Mouse (Mus musculus) adipocyte (in vitro differentiated cells): Measurements from ENCODE around the gene Hddc3.

Experiments used
- DNase-seq: peaks from one replicate; pipeline ENCODE4 v3.0.0-alpha.2; 2016; ENCODE audit warnings: low spot score

The Hddc3 gene

DNA sequence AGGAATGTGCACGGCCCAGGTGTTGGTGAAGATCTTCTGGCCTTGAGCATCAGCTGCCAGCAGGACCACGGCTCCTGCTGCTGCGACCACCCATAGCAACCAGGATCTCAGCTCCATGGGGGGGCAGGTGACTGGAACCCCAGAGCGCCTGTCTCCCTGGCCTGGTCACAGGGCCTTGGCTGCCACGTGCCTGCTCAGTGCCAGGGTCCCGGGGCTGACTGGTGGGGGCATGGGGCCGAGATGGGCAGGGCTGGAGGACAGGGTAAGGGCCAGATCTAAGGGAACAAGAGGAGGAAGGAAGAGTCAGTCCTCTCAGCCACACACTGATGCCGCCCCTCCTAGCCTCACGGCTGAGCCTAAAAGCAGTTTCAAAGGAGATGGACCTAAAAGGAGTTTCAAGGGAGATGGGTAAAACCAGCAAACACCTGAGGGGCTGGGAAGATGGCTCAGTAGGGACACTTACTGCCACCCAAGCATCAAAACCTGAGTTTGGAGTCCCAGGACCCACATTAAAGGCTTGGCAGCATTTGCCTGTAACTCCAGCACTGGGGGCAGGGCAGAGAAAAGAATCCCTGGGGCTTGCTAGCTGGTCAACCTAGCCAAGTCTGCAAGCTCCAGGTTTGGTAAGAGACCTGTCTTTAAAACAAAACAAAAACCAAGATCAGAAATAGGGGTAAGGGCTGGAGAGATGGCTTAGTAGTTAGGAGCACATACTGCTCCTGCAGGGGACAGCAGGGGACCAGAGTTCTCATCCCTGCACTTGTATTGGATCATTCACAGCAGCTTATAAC is 55.9 kb downstream of the Hddc3 start:
- no peak for DNase-seq

DNA sequence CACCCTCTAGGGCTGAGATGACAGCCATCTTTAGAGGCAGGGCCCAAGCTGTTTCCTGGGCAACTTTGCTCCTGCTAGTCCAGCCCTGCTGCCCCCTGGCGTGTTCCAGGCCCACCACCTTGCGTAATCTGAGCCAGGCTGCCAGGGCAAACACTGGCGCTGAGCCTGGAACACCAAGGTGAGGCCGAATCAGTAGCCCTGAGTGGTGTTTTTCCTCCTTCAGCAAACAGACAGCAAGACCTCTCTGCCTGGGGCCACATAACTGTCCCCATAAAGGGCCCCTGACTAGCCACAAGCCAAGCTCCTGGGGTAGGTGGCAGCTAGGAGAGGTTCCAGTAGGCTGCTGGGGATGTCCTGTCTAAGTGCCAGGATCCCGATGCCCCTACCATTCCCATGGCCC is 57.2 kb downstream of the Hddc3 start:
- peak; percentile 19 for DNase-seq
